Mouse (Mus musculus) embryo, embryonic 9.5 days (tissue): Measurements from ENCODE around the gene Sppl3.

Source experiments
- DNase-seq: peaks from one replicate; pipeline ENCODE4 v3.0.0-alpha.2; 2017; ENCODE audit errors: extremely low spot score

Gene Sppl3

DNA sequence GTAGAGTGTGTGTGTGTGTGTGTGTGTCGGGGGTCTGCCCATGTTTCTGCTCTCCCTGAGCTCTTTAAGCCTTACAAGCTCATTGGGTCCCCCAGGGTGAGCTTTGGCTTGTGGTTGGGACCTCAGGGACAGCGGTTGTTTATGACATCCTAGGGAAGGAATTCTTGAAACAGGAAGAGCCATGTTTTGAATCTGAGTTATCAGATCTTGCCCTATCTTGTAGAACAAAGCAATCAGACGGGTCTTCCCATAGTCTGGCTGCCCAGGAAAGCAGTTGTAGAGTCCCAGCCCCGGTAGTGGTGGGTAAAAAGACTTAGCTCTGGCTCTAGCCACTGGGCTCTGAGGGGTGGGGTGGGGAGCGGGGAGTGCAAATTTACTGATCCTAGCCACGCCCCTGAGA lies 13.6 kb upstream of the Sppl3 start:
- no peak for DNase-seq

DNA sequence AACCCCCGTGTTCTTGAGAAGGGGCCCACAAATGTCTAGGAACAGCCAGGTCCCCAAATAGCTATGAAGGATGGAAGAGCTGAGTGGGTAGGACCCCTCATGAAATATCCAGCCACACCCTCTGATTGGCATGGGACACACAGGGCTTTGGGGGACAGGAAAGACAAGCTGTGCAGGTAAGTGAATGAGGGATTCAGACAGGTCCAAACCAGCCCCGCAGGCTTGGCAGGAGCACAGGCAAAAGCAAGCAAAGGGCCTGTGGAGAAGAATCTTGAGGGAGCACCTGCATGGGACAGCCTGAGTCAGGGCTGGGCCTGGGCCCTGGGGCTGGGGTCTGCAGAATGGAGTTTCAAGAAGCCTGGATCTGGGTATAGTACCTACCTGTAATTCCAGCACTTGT lies 10.4 kb upstream of the Sppl3 start:
- no peak for DNase-seq

- DNase-seq = no peak
Measured at GRCm38 (mm10) chr5:115001464-115001863, 9.5 kb upstream of the Sppl3 start.

DNA sequence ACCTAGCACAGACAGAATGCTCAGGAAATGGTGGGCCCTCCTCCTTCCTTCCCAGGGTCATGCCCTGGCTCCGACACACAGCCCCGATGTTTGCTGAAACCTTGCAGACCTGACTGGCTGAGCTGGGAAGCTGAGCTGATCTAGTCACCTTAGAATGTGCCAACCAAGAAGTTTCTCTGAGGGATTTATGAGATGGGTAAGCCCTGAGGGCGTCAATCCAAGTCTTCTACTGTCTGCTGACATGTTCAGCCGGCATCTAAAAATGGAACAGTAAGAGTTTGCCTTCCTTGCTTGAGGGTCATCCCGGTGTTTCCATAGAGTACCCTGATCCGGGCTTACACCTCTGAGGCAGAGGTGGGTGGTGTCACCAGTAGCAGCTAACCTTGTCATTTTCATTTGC lies 8.2 kb upstream of the Sppl3 start:
- no peak for DNase-seq

DNA sequence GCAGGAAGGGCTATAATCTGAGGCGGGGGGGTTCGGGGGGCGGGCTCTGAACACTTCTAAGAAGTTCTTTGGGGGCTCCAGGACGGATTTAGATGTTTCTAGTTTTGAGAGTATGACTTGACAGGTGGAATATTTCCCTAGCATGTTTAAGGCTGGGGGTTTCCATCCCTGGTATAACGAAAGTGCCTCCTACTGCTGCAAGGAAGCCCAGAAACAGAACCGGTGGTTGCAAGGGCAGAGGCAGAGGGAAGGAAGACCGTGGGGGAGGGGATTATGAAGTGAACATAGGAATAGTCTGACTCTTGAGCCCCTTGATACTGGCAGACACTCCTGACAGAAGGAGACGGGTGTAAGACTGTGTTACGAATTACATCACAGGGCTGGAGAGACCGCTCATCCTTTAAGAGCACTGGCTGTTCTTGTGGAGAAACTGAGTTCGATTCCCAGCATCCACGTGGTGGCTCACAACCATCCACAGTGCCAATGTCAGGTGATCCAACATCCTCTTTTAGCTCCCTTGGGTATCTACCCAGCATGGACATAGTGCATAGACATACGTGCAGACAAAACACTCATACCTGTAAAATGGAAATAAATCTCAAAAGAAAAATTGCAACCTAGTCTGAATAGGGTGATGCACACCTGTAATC lies 7.6 kb upstream of the Sppl3 start:
- DNase-seq = no peak

DNA sequence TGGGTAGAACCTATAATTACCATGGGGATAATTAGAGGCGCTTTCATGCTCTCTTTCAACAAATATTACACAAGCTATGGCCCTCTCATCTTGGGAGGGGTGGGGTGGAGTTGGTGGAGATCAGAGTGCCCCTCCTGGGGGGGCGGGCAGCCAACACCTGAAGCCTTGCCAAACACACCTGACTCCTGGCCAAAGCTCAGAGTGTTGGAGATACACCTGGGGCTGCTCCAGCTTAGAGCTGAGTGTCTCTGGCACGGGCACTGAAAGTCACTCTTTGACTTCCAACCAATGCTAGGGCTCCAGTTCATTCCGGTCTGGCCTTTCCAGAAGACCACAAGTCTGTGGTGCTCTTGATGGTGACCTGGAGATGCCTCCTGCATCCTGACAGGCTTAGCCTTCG lies 3.2 kb upstream of the Sppl3 start:
- DNase-seq = no peak

DNA sequence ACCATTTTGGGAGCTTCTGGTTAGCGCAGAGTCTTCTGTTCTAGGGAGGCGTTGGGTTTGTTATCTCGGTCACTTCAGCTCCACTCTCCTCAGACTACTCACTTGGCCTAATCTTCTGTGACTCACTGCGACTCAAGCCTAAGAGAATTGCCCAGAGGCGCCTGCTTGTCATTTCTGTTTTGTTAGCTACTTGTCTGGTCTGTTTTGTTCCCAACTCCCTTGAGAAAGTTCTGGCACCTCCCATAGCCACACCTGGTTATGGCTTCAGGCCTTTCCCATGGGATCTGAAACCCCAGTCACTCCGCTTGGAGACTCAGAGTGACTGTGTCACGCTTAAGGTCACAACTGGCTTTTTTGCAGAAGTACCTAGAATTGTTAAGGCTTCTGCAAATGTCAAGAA lies 2.6 kb upstream of the Sppl3 start:
- no peak for DNase-seq

GRCm38 (mm10) chr5:115009143-115009542 lies 1.8 kb upstream of the Sppl3 start:
- no peak for DNase-seq

DNA sequence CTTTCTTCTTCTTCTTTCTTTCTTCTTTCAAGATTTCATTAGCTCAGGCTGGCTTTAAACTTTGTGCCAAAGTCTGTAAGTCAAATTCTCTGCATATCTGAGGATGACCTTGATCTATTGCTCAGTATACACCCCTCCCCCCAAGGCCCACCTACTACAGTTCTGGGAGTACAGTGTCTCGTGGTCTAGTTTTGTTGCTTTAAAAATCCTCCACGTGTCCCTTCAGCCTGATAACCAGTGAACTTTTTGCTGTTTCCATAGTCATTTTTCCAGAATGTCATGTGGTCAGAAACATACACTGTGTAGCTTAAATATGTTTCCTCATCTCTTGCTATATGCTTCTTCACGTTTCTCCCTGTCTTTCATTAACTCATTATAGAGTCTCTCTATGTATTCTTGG lies 976 bp upstream of the Sppl3 start:
- no peak for DNase-seq

GRCm38 (mm10) chr5:115011217-115011518 lies 231 bp downstream of the Sppl3 start:
- DNase-seq = no peak

- peak; percentile 60 for DNase-seq
Measured at GRCm38 (mm10) chr5:115011519-115012261, 753 bp downstream of the Sppl3 start.

DNA sequence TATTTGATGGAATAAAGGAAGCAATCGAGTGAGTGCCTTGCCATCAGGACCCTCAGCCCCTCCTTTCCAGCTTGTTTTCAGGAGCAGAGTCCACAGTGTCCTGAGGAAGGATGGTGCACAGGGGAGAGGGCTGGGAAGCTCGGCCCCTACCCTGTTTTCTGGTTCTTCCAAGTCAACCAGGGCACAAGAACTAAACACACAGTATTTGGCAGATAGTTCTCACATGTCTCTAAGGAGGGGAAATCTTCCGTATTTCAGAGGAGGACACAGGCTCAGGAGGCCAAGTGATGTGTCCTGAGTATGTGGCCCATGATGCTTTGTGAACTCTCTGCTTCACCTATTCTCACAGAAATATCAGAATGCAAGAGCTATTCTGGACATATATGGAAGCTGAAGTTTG lies 2.5 kb downstream of the Sppl3 start:
- DNase-seq = no peak

DNA sequence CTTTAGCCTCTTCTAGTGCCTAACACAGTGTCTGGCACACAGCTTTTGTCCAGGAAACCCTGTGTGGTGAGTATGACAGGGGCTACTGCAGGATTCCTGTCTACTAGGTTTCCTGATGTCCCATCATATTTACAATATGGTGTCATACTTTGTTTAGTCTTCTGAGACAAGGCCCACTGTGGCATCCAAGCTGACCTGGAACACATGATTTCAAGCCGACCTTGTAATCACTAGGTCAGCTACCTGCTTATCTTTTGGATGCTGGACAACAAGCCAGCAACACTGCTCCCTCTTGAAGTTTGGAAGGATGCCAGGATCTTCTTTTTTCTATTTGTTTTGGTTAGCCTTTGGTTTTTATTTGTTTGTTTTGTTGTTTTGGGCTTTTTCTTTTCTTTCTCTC lies 3.6 kb downstream of the Sppl3 start:
- DNase-seq = no peak

DNA sequence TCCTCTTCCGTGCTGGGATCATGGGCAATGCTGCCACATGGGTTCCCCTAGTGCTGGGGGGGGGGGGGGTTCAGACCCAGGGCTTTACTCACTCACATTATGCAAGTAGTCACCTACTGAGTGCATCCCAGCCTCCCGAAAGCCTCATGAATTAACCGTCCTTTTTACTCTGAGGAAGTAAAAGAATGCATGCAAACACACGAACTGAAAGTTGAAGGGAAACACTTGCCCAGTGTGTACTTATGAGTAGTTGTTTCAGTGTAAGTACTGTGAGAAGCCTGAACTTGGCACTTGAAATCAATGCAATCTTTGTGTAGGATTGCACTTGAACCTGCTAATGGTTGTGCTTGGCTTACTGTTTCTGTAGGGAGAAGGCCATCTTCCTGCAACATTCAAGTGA lies 4.2 kb downstream of the Sppl3 start:
- no peak for DNase-seq

DNA sequence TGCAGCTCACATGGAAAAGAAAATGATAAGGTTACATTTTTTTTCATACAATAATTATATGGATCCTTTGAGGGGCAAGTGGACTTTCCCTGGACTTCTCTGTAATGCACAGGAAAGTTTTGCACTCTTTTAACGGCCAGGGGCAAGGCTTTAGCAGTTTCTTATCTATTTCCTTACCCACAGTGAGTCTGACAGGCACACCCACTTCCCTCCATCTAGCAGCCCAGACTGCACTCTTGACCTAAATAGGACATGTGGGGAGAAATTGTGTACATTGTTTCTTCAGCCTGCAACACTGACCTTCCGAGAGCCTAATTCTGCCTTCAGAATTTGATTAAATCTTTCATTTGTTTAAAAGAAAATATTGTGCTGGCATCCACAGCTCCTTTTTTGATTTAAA lies 7.3 kb downstream of the Sppl3 start:
- no peak for DNase-seq

DNA sequence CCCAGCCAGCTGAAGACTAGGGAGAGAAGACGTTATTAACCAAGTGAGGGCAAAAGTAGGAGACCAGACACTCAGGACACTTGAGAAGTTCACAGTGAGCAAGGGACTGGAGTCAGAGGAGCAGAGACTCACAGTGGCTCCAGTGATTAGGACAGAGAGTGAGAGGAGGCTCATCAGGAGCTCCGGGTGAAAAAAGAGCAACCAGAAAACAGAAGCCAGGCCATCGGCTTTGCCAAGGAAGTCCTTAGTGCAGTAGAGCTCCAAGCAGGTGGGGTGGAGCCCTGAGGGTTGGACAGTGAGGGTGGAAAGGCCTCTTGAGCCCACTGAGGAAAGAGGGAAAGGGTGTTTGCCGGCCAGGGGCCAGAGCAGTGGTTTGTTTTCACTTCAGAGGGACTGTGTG lies 7.9 kb downstream of the Sppl3 start:
- no peak for DNase-seq

DNA sequence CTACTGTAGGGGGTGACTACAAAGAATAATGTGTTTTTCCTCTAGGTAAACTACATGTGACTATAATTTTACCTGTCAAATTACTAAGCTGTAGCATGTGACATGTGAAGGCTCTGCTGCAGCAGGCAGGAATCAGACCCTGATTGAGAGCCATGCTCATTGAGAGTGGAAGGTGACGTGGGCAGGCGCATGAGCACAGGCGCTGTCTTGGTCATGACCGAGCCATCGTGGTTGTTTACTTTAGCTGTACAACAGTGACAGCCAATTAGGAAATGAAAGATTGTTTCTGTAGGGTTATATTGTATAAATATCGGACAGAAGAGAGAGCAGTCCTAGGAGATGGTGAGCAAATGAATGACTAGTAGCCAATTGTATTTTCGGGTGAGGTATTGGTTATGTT lies 11.1 kb downstream of the Sppl3 start:
- DNase-seq = no peak

GRCm38 (mm10) chr5:115026170-115026569 lies 15.2 kb downstream of the Sppl3 start:
- DNase-seq = no peak

DNA sequence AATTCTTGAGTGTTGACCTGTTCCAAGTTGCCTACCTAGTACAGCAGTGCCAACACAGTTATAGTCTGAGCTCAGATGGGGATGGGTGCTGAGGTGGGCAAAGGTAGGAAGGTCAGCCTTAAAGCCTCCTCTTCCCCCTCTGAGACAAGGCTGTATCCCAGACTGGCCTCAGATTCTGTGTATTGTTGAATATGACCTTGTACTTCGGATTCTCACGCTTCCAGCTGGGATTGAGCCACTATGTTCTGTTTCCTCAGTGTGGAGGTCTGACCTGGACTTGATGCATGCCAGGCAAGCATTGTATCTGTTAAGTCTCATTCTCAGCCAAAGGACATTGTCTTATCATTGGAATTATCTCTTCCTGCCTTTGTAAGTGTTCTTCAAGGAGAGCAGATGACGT lies 16.2 kb downstream of the Sppl3 start:
- DNase-seq = no peak

DNA sequence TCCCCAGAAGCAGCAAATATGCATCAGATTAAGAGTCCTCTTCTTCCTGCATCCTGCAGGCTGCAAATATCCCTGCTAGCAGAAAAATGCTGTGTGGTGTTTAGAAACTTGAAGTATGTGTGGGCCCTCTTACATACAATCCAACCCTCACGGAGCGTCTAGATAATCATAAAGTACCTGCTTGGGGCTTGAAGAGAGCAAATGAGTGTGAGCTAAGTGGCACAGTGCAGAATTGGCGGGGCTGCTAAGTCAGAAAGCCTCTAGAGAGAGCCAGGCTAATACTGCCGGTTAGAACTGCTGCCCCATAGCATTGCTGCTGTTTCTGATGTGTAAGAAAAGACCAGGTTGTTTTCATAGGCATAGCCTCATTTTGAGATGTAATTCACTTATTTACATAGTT lies 18.0 kb downstream of the Sppl3 start:
- no peak for DNase-seq

- no peak for DNase-seq
Measured at GRCm38 (mm10) chr5:115029509-115029908, 18.6 kb downstream of the Sppl3 start.

- DNase-seq = no peak
Measured at GRCm38 (mm10) chr5:115031576-115031975, 20.6 kb downstream of the Sppl3 start.

GRCm38 (mm10) chr5:115032620-115033019 lies 21.7 kb downstream of the Sppl3 start:
- DNase-seq = no peak

DNA sequence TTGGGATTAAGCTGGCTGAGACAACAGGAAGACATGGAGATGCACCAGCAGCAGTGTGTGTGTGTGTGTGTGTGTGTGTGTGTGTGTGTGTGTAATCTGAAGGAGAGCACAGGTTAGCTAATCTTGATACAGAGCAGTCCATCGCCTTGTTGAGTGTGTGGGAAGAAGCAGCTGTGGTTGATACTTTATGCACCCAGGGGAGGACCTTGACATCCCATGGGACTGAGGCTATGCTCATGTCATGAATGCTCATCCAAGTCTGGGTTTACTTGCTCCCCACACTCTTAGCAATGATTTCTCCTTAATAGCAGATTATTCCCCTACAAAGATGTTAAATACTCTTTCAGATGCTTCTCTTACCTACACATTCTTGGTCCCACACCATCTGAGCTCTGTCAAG lies 24.3 kb downstream of the Sppl3 start:
- DNase-seq = no peak
